Mouse (Mus musculus) NIH3T3 (cell line): ENCODE data around the gene Catsperd.

ENCODE experiments used
- DNase-seq: peaks from one replicate; pipeline ENCODE4 v3.0.0-alpha.2; 2012; ENCODE audit warnings: low read depth

Catsperd gene

GRCm38 (mm10) chr17:56666384-56666783, 38.4 kb downstream of the Catsperd start:
- DNase-seq = no peak

GRCm38 (mm10) chr17:56667591-56667990, 39.6 kb downstream of the Catsperd start:
- DNase-seq = no peak

GRCm38 (mm10) chr17:56668384-56669144, 40.6 kb downstream of the Catsperd start:
- DNase-seq = peak; percentile 90

- no peak for DNase-seq
Observed at GRCm38 (mm10) chr17:56669766-56670165, 41.8 kb downstream of the Catsperd start.

- peak; percentile 100 for DNase-seq
Observed at GRCm38 (mm10) chr17:56672941-56673646, 45.2 kb downstream of the Catsperd start, which contains the start of gene Ranbp3. Ranbp3 (plus strand) TSS chr17:56673294.

GRCm38 (mm10) chr17:56673647-56674416, 45.9 kb downstream of the Catsperd start:
- DNase-seq = no peak

GRCm38 (mm10) chr17:56681791-56682190, 53.8 kb downstream of the Catsperd start:
- no peak for DNase-seq

GRCm38 (mm10) chr17:56682880-56683279, 54.9 kb downstream of the Catsperd start:
- no peak for DNase-seq

GRCm38 (mm10) chr17:56683546-56684140, 55.7 kb downstream of the Catsperd start:
- DNase-seq = no peak

GRCm38 (mm10) chr17:56684649-56685048, 56.7 kb downstream of the Catsperd start:
- DNase-seq = no peak

- DNase-seq = no peak
Observed at GRCm38 (mm10) chr17:56686801-56687200, 58.9 kb downstream of the Catsperd start.

- no peak for DNase-seq
Observed at GRCm38 (mm10) chr17:56688045-56688444, 60.1 kb downstream of the Catsperd start.

- no peak for DNase-seq
Observed at GRCm38 (mm10) chr17:56688689-56689088, 60.7 kb downstream of the Catsperd start.

GRCm38 (mm10) chr17:56693395-56693794, 65.5 kb downstream of the Catsperd start:
- no peak for DNase-seq

GRCm38 (mm10) chr17:56693851-56694310, 65.9 kb downstream of the Catsperd start:
- DNase-seq = peak; percentile 51

GRCm38 (mm10) chr17:56700451-56700850, 72.5 kb downstream of the Catsperd start:
- DNase-seq = no peak

GRCm38 (mm10) chr17:56703038-56703437, 75.1 kb downstream of the Catsperd start:
- no peak for DNase-seq

- no peak for DNase-seq
Observed at GRCm38 (mm10) chr17:56706515-56706914, 78.6 kb downstream of the Catsperd start.

GRCm38 (mm10) chr17:56708692-56709091, 80.7 kb downstream of the Catsperd start:
- no peak for DNase-seq

GRCm38 (mm10) chr17:56709708-56710107, 81.8 kb downstream of the Catsperd start:
- no peak for DNase-seq
